Mouse (Mus musculus): Measurements from ENCODE around the gene Rassf3. TPM values are rescaled to one million over a fixed set of nuclear protein-coding genes. Genes with fewer than 3 reads are reported as not detected.

Gene Rassf3
- polyA plus RNA-seq, 1 experiment = 20.4 TPM

GRCm38 (mm10) chr10:121398599-121398998, 77.5 kb downstream of the Rassf3 start:
- H3K27me3 ChIP-seq (ENCODE audit: control insufficient read depth, insufficient read depth, low read length) = no peaks in the 10 kb centered on the region
- no peak overlapping the region for H3K4me3 ChIP-seq (ENCODE audit: extremely low read depth, insufficient read depth, insufficient read length)
- H3K4me1 ChIP-seq (ENCODE audit: control insufficient read depth, insufficient read depth, insufficient read length) = no peaks in the 10 kb centered on the region
- 77% methylated on average over 7 of the region's 7 CpGs for WGBS
- H3K36me3 ChIP-seq (ENCODE audit: control insufficient read depth, insufficient read depth, low read length) = peaks cover 25% of the 10 kb centered on the region
- TF ChIP-seq POLR2A (IDR thresholded peaks at IDR 0.05; ENCODE audit: low read depth, low read length) (no peak), CTCF (IDR thresholded peaks at IDR 0.05; ENCODE audit: extremely low read depth, insufficient read depth, insufficient read length, insufficient replicate concordance) (no peak)
- H3K27ac ChIP-seq (ENCODE audit: insufficient read depth, low read length) = no peak overlapping the region
- no peak for DNase-seq (ENCODE audit: low read depth in 1 of 2, low spot score in 2 of 2)

GRCm38 (mm10) chr10:121395542-121396176, 80.5 kb downstream of the Rassf3 start:
- TF ChIP-seq CTCF (IDR thresholded peaks at IDR 0.05; ENCODE audit: extremely low read depth, insufficient read depth, insufficient read length, insufficient replicate concordance) (no peak), POLR2A (IDR thresholded peaks at IDR 0.05; ENCODE audit: low read depth, low read length) (no peak)
- H3K27me3 ChIP-seq (ENCODE audit: control insufficient read depth, insufficient read depth, low read length) = no peaks in the 10 kb centered on the region
- 95% methylated on average over 20 of the region's 20 CpGs for WGBS
- no peaks in the 10 kb centered on the region for H3K4me1 ChIP-seq (ENCODE audit: control insufficient read depth, insufficient read depth, insufficient read length)
- H3K4me3 ChIP-seq (ENCODE audit: extremely low read depth, insufficient read depth, insufficient read length) = no peak overlapping the region
- DNase-seq (ENCODE audit: low read depth in 1 of 2, low spot score in 2 of 2) = no peak
- H3K27ac ChIP-seq (ENCODE audit: insufficient read depth, low read length) = no peak overlapping the region
- peaks cover 44% of the 10 kb centered on the region for H3K36me3 ChIP-seq (ENCODE audit: control insufficient read depth, insufficient read depth, low read length)

- WGBS = 92% methylated on average over 18 of the region's 18 CpGs
- Histone ChIP-seq H3K27me3 (ENCODE audit: control insufficient read depth, insufficient read depth, low read length) (no peaks in the 10 kb centered on the region), H3K4me3 (ENCODE audit: extremely low read depth, insufficient read depth, insufficient read length) (no peak overlapping the region), H3K27ac (ENCODE audit: insufficient read depth, low read length) (no peak overlapping the region), H3K36me3 (ENCODE audit: control insufficient read depth, insufficient read depth, low read length) (peaks cover 49% of the 10 kb centered on the region), H3K4me1 (ENCODE audit: control insufficient read depth, insufficient read depth, insufficient read length) (no peaks in the 10 kb centered on the region)
- DNase-seq (ENCODE audit: low read depth in 1 of 2, low spot score in 2 of 2) = no peak
- TF ChIP-seq CTCF (IDR thresholded peaks at IDR 0.05; ENCODE audit: extremely low read depth, insufficient read depth, insufficient read length, insufficient replicate concordance) = no peak
- no peak for TF ChIP-seq POLR2A (IDR thresholded peaks at IDR 0.05; ENCODE audit: low read depth, low read length)
Measured at GRCm38 (mm10) chr10:121394789-121395325, 81.3 kb downstream of the Rassf3 start.

GRCm38 (mm10) chr10:121394270-121394669, 81.9 kb downstream of the Rassf3 start:
- no peak overlapping the region for H3K27ac ChIP-seq (ENCODE audit: insufficient read depth, low read length)
- WGBS = 92% methylated on average over 6 of the region's 6 CpGs
- no peak overlapping the region for H3K4me3 ChIP-seq (ENCODE audit: extremely low read depth, insufficient read depth, insufficient read length)
- peaks cover 55% of the 10 kb centered on the region for H3K36me3 ChIP-seq (ENCODE audit: control insufficient read depth, insufficient read depth, low read length)
- H3K27me3 ChIP-seq (ENCODE audit: control insufficient read depth, insufficient read depth, low read length) = no peaks in the 10 kb centered on the region
- DNase-seq (ENCODE audit: low read depth in 1 of 2, low spot score in 2 of 2) = no peak
- no peaks in the 10 kb centered on the region for H3K4me1 ChIP-seq (ENCODE audit: control insufficient read depth, insufficient read depth, insufficient read length)
- no peak for TF ChIP-seq CTCF (IDR thresholded peaks at IDR 0.05; ENCODE audit: extremely low read depth, insufficient read depth, insufficient read length, insufficient replicate concordance)
- TF ChIP-seq POLR2A (IDR thresholded peaks at IDR 0.05; ENCODE audit: low read depth, low read length) = no peak

- no peaks in the 10 kb centered on the region for H3K27me3 ChIP-seq (ENCODE audit: control insufficient read depth, insufficient read depth, low read length)
- H3K4me3 ChIP-seq (ENCODE audit: extremely low read depth, insufficient read depth, insufficient read length) = no peak overlapping the region
- no peaks in the 10 kb centered on the region for H3K4me1 ChIP-seq (ENCODE audit: control insufficient read depth, insufficient read depth, insufficient read length)
- WGBS = 96% methylated on average over 8 of the region's 8 CpGs
- H3K27ac ChIP-seq (ENCODE audit: insufficient read depth, low read length) = no peak overlapping the region
- no peak for DNase-seq (ENCODE audit: low read depth in 1 of 2, low spot score in 2 of 2)
- H3K36me3 ChIP-seq (ENCODE audit: control insufficient read depth, insufficient read depth, low read length) = peaks cover 68% of the 10 kb centered on the region
- no peak for TF ChIP-seq POLR2A (IDR thresholded peaks at IDR 0.05; ENCODE audit: low read depth, low read length)
- no peak for TF ChIP-seq CTCF (IDR thresholded peaks at IDR 0.05; ENCODE audit: extremely low read depth, insufficient read depth, insufficient read length, insufficient replicate concordance)
Measured at GRCm38 (mm10) chr10:121391901-121392300, 84.2 kb downstream of the Rassf3 start.

- Histone ChIP-seq H3K27ac (ENCODE audit: insufficient read depth, low read length) (no peak overlapping the region), H3K4me3 (ENCODE audit: extremely low read depth, insufficient read depth, insufficient read length) (no peak overlapping the region), H3K36me3 (ENCODE audit: control insufficient read depth, insufficient read depth, low read length) (peaks cover 68% of the 10 kb centered on the region), H3K4me1 (ENCODE audit: control insufficient read depth, insufficient read depth, insufficient read length) (no peaks in the 10 kb centered on the region), H3K27me3 (ENCODE audit: control insufficient read depth, insufficient read depth, low read length) (no peaks in the 10 kb centered on the region)
- TF ChIP-seq POLR2A (IDR thresholded peaks at IDR 0.05; ENCODE audit: low read depth, low read length) (no peak), CTCF (IDR thresholded peaks at IDR 0.05; ENCODE audit: extremely low read depth, insufficient read depth, insufficient read length, insufficient replicate concordance) (no peak)
- DNase-seq (ENCODE audit: low read depth in 1 of 2, low spot score in 2 of 2) = no peak
- 92% methylated on average over 10 of the region's 10 CpGs for WGBS
Measured at GRCm38 (mm10) chr10:121390602-121391001, 85.5 kb downstream of the Rassf3 start.

GRCm38 (mm10) chr10:121386347-121386746, 89.8 kb downstream of the Rassf3 start:
- H3K27me3 ChIP-seq (ENCODE audit: control insufficient read depth, insufficient read depth, low read length) = no peaks in the 10 kb centered on the region
- DNase-seq (ENCODE audit: low read depth in 1 of 2, low spot score in 2 of 2) = no peak
- no peak overlapping the region for H3K27ac ChIP-seq (ENCODE audit: insufficient read depth, low read length)
- H3K4me1 ChIP-seq (ENCODE audit: control insufficient read depth, insufficient read depth, insufficient read length) = no peaks in the 10 kb centered on the region
- 76% methylated on average over 9 of the region's 9 CpGs for WGBS
- H3K36me3 ChIP-seq (ENCODE audit: control insufficient read depth, insufficient read depth, low read length) = peaks cover 61% of the 10 kb centered on the region
- no peak for TF ChIP-seq CTCF (IDR thresholded peaks at IDR 0.05; ENCODE audit: extremely low read depth, insufficient read depth, insufficient read length, insufficient replicate concordance)
- TF ChIP-seq POLR2A (IDR thresholded peaks at IDR 0.05; ENCODE audit: low read depth, low read length) = no peak
- no peak overlapping the region for H3K4me3 ChIP-seq (ENCODE audit: extremely low read depth, insufficient read depth, insufficient read length)
